In the genomic region with DNA sequence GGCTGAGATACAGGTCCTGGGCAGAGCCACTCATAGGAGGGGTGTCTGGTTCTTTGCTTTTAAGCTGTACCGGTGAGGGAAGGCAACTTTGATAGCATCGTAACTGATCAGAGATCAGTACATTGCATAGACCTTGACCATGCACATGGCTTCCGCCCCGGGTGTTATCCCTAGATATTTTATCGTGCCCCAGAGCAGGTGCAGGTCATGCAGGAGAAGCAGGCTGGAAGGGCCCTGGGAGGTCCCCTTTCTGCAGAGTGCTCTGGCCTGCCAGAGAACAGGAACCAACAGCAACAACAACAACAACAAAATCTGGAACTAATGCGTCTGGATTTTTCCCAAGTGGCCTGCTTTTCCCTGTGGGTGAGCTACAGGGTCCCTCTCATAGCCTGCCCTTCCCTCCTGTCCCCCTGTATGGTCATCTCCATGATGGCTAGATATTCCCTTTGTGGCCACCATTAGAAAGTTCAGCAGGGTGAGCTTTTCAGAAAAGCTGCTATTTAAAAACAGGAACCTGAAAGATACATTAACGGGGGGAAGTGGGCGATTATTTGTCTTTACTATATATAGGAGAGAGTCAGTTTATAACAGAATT, we compare ENCODE assay signal across 22 mouse cellular contexts.
DNase-seq lines count a peak whose midpoint lies in the region; ATAC-seq and TF ChIP-seq lines count a peak whose summit lies in the region.
"Had no signal": no experiment of that assay in that cellular context is flagged by ENCODE, and none has a peak within 500 bp of the region (broad histone marks: within the 10 kb centered on the region; RNA-seq: fewer than 3 reads in every experiment).

No protein-coding gene starts in this region.

- H3K9ac ChIP-seq in ES-E14 (ENCODE audit: insufficient read depth, low read depth, low read length, poor library complexity, severe bottlenecking) = peak overlapping the region; percentile 72; the same call in 1 of the 2 replicates
- H3K9ac ChIP-seq: forebrain, embryonic 12.5 days; heart, embryonic 13.5 days; hindbrain, embryonic 15.5 days; liver, embryonic 12.5 days; lung, embryonic 15.5 days; midbrain, embryonic 13.5 days had no signal

- in situ Hi-C loops in ES-E14 (cut with MboI; ENCODE audit: low sequenced_read_pairs in 2 of 2, unreplicated experiment in 2 of 2) = no loop called here

- H3K79me2 ChIP-seq in macrophage (ENCODE audit: inconsistent target) = no peaks in the 10 kb centered on the region

- 0 out of 2 replicates have a peak overlapping the region, but pooled peaks have one; percentile 5 for H3K27ac ChIP-seq in heart, embryonic 10.5 days
- H3K27ac ChIP-seq in ES-E14 (ENCODE audit: insufficient read depth, low read depth, low read length, poor library complexity, severe bottlenecking) = peak overlapping the region; percentile 90
- H3K27ac ChIP-seq in macrophage = peak overlapping the region; percentile 43
- H3K27ac ChIP-seq: forebrain, embryonic 12.5 days; heart, embryonic 13.5 days; hindbrain, embryonic 15.5 days; liver, embryonic 12.5 days; midbrain, embryonic 13.5 days had no signal

- H3K9me3 ChIP-seq in heart, embryonic 10.5 days = no peaks in the 10 kb centered on the region
- no peaks in the 10 kb centered on the region for H3K9me3 ChIP-seq in ES-E14 (ENCODE audit: control insufficient read depth, insufficient read depth, low read depth, low read length)
- H3K9me3 ChIP-seq: forebrain, embryonic 12.5 days; heart, embryonic 13.5 days; hindbrain, embryonic 15.5 days; liver, embryonic 12.5 days; lung, embryonic 15.5 days; midbrain, embryonic 13.5 days had no signal

- 82% methylated on average over 8 of the region's 8 CpGs for WGBS in heart, embryonic 10.5 days
- WGBS in macrophage (ENCODE audit: missing documents) = 40% methylated on average over 8 of the region's 8 CpGs

- no peaks in the 10 kb centered on the region for H3K27me3 ChIP-seq in heart, embryonic 10.5 days (ENCODE audit: insufficient read depth, poor library complexity, severe bottlenecking)
- H3K27me3 ChIP-seq: forebrain, embryonic 12.5 days; heart, embryonic 13.5 days; hindbrain, embryonic 15.5 days; liver, embryonic 12.5 days; lung, embryonic 15.5 days; Patski had no signal

- no peaks in the 10 kb centered on the region for H3K36me3 ChIP-seq in heart, embryonic 10.5 days
- H3K36me3 ChIP-seq in ES-E14 (ENCODE audit: control insufficient read depth, insufficient read depth, low read length, poor library complexity, severe bottlenecking) = peaks cover 3% of the 10 kb centered on the region; the same call in 1 of the 2 replicates
- H3K36me3 ChIP-seq in macrophage (ENCODE audit: inconsistent target) = no peaks in the 10 kb centered on the region
- H3K36me3 ChIP-seq: forebrain, embryonic 12.5 days; heart, embryonic 13.5 days; hindbrain, embryonic 15.5 days; liver, embryonic 12.5 days; lung, embryonic 15.5 days; midbrain, embryonic 13.5 days had no signal

- no peak for ATAC-seq in frontal cortex, adult (ENCODE audit: low TSS enrichment)
- ATAC-seq: intestine, embryonic 16.5 days; liver, embryonic 12.5 days; midbrain, embryonic 13.5 days; Patski had no signal

- H3K4me1 ChIP-seq in heart, embryonic 10.5 days = peaks cover 21% of the 10 kb centered on the region
- H3K4me1 ChIP-seq in ES-E14 (ENCODE audit: control insufficient read depth in 2 of 2, insufficient read depth in 2 of 2, low read length in 2 of 2, poor library complexity in 1 of 2) = peaks cover 7 to 19% of the 10 kb centered on the region in 2 experiments

- peak; percentile 56 for DNase-seq in heart, embryonic 10.5 days (ENCODE audit: low spot score)
- DNase-seq in heart, adult 18-20 months = no peak
- peak; percentile 53 to 58 for DNase-seq in B cell, adult 2 months
- no peak for DNase-seq in ES-E14 (ENCODE audit: low read depth, low spot score)
- no peak for DNase-seq in lung, postnatal 14 days
- DNase-seq in lung, adult 18-20 months = no peak
- DNase-seq: adrenal gland, adult 8-10 months; cerebellum, adult 18-20 months; cerebellum, postnatal 36 days; gastrocnemius, postnatal 36 days; heart, postnatal 4 days had no signal

- H3K4me3 ChIP-seq in heart, embryonic 10.5 days = no peak overlapping the region
- H3K4me3 ChIP-seq in ES-E14 (ENCODE audit: insufficient read depth in 1 of 2, low read depth in 1 of 2, low read length in 2 of 2, poor library complexity in 1 of 2, severe bottlenecking in 1 of 2) (peak overlapping the region; percentile 45 to 69), macrophage (ENCODE audit: inconsistent target) (no peak overlapping the region)
- H3K4me3 ChIP-seq: forebrain, embryonic 12.5 days; heart, embryonic 13.5 days; hindbrain, embryonic 15.5 days; liver, embryonic 12.5 days; lung, embryonic 15.5 days; midbrain, embryonic 13.5 days; myocyte had no signal

TF ChIP-seq in ES-E14, 5 proteins besides CTCF, POLR2A, EP300 and RAD21:
- no peak for TF ChIP-seq MAFK (IDR thresholded peaks at IDR 0.05; ENCODE audit: insufficient read depth, low read depth, low read length)
- TF ChIP-seq ZNF384 (IDR thresholded peaks at IDR 0.05; ENCODE audit: low read depth, low read length) = no peak
- no peak for TF ChIP-seq ZC3H11A (IDR thresholded peaks at IDR 0.05; ENCODE audit: borderline replicate concordance, low read depth, low read length)
- no peak for TF ChIP-seq HCFC1 (IDR thresholded peaks at IDR 0.05; ENCODE audit: borderline replicate concordance, insufficient read depth, low read length)
- TF ChIP-seq CHD2 (IDR thresholded peaks at IDR 0.05; ENCODE audit: low read depth, low read length) = no peak

Comparison
In these comparisons a context has a peak if more than half of its experiments do, and no peak if none do; other contexts are left out.
1. DNase-seq: peak in heart, embryonic 10.5 days (single experiment) and B cell, adult 2 months (2 of 2); none in heart, adult 18-20 months (0 of 2), ES-E14 (single experiment), lung, postnatal 14 days (single experiment) and lung, adult 18-20 months (0 of 2).
2. H3K27ac ChIP-seq: peak in every context shown above with its lines; median percentile 90 in ES-E14; 43 in macrophage; 5 in heart, embryonic 10.5 days.
3. H3K4me3 ChIP-seq: peak in ES-E14 (2 of 2); none in heart, embryonic 10.5 days (single experiment) and macrophage (single experiment).